Mouse (Mus musculus) forebrain, embryonic 16.5 days (tissue): ENCODE measurements around the gene Trim71. TPM values are rescaled to one million over a fixed set of nuclear protein-coding genes. Genes with fewer than 3 reads are reported as not detected.

ENCODE experiments used
- ATAC-seq: fragments of 200-750 bp; cut with Nextera tagmentation; 2 replicates; pipeline ENCODE4 v1.8.0; 2017; ENCODE audit warnings: mild to moderate bottlenecking, moderate library complexity
- H3K27ac ChIP-seq: fragments of 300-500 bp; sonication (generic); 2 replicates; pipeline ENCODE4 v1.5.1; 2014; ENCODE audit warnings: low read length, control low read depth
- H3K27me3 ChIP-seq: fragments of 300-500 bp; sonication (generic); replicated peaks from 2 replicates; pipeline ENCODE4 v1.6.1; 2014; ENCODE audit warnings: low read length; ENCODE audit not compliant: control insufficient read depth, insufficient read depth
- H3K36me3 ChIP-seq: fragments of 300-500 bp; sonication (generic); 2 replicates; pipeline ENCODE4 v1.6.1; 2014; ENCODE audit not compliant: control insufficient read depth, insufficient read depth
- H3K4me1 ChIP-seq: fragments of 300-500 bp; sonication (generic); replicated peaks from 2 replicates; pipeline ENCODE4 v1.6.1; 2014; ENCODE audit warnings: low read length; ENCODE audit not compliant: control insufficient read depth, insufficient read depth
- H3K4me2 ChIP-seq: fragments of 300-500 bp; sonication (generic); 2 replicates; pipeline ENCODE4 v1.6.1; 2014; ENCODE audit warnings: mild to moderate bottlenecking, low read length, control low read depth
- H3K4me3 ChIP-seq: fragments of 300-500 bp; sonication (generic); replicated peaks from 2 replicates; pipeline ENCODE4 v1.5.1; 2014; ENCODE audit warnings: mild to moderate bottlenecking, low read length, control low read depth
- H3K9ac ChIP-seq: fragments of 300-500 bp; sonication (generic); replicated peaks from 2 replicates; pipeline ENCODE4 v1.6.1; 2014; ENCODE audit warnings: low read depth, low read length, control low read depth
- H3K9me3 ChIP-seq: fragments of 300-500 bp; sonication (generic); 2 replicates; pipeline ENCODE4 v1.6.1; 2016; ENCODE audit warnings: low read length; ENCODE audit not compliant: control insufficient read depth
- WGBS: fragments of 180-500 bp; shearing (Covaris S2); extraction: QIAGEN DNeasy Blood & Tissue Kit; methylation state at CpG from one replicate; pipeline ENCODE4 v1.1.7; 2014; 5-methylcytosine and 5-hydroxymethylcytosine counted together
- polyA plus RNA-seq: library from polyadenylated mRNA; unstranded; fragments of >200 nt; fragmentation: Nextera tagmentation; extraction: Ambion mirVana; gene quantifications from 2 replicates; pipeline ENCODE4 v1.2.1, GENCODE M21; 2015

Gene Trim71
- 0.12 and 0.13 TPM in 2 replicates for polyA plus RNA-seq

DNA sequence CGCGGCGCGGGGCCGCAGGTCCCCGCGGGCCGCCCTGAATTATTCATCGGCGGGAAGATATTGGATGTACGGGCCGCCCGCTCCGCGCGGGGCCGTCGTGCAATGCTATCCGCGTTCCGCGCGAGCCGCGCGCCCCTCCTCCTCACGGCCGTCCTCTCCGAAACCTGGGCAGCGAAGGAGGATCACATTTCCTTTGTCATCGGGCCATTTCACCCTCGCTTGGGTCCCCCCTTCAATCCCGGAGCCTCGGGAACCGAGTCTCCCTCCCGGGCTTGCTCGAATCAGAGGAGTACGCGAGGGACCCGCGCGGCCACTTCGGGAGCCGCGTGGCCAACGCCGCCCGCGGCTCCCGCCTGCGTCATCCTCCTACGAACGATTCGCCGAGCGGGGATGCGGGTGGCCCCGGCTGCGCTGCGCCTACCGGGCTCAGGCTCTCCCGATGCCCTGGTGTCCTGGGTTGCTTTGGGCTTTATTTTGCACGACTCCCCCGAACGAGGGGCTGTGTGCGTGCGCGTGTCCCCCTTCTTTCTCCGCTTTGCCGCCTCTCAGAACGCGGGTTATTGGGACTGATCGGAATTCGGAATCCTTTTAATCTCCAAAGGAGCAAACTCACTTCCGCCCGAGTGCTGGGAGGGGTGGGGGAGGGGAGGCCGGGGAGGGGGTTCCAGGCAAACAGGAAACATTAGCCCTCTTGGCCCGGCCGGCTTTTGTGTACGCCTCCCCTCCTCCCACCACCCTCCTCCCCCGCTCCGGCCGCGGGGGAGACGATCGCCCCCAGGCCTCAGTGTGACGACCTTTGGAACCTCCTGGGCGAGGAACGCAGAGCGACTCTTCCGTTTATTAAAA lies at the start of gene Trim71:
Gene Trim71, minus strand, starts transcription at position 609 of the 846 bp plus-strand sequence.
- Histone ChIP-seq H3K4me1 (peaks cover 28% of the 10 kb centered on the region), H3K27ac (no peak within 1 kb of the TSS), H3K36me3 (no peaks in the 10 kb centered on the region), H3K4me3 (peak within 1 kb of the TSS; percentile 59), H3K9ac (peak within 1 kb of the TSS; percentile 61), H3K27me3 (peaks cover 63% of the 10 kb centered on the region), H3K9me3 (no peaks in the 10 kb centered on the region), H3K4me2 (peak within 1 kb of the TSS; percentile 81)
- ATAC-seq: peak; percentile 69
- WGBS: under 1% methylated on average over 81 of the region's 91 CpGs

DNA sequence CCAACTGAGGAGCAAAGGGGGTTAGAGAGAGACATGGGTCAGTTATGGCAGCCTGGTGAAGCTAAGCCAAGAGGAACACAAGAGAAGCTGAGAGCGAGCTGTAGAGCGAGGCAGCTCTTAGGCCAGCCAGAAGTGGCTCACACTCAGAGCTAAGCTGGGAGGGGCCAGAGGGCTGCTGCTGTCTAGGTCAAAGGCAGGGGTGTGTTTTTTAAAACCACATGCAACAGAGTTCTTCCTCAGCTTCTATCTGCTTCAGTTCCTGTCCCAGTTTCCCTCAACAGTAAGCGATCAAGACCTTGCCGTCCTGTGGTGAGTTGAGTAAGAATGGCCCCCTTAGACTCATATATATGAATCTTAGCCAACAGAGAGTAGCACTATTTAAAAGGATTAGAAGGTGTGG lies 48.9 kb upstream of the Trim71 start:
- 95% methylated on average over 4 of the region's 4 CpGs for WGBS
- no peaks in the 10 kb centered on the region for H3K4me1 ChIP-seq
- no peak overlapping the region for H3K4me2 ChIP-seq
- no peak overlapping the region for H3K9ac ChIP-seq
- peaks cover 45% of the 10 kb centered on the region for H3K36me3 ChIP-seq
- no peak overlapping the region for H3K27ac ChIP-seq
- H3K9me3 ChIP-seq: no peaks in the 10 kb centered on the region
- ATAC-seq: no peak
- H3K4me3 ChIP-seq: no peak overlapping the region
- H3K27me3 ChIP-seq: no peaks in the 10 kb centered on the region

DNA sequence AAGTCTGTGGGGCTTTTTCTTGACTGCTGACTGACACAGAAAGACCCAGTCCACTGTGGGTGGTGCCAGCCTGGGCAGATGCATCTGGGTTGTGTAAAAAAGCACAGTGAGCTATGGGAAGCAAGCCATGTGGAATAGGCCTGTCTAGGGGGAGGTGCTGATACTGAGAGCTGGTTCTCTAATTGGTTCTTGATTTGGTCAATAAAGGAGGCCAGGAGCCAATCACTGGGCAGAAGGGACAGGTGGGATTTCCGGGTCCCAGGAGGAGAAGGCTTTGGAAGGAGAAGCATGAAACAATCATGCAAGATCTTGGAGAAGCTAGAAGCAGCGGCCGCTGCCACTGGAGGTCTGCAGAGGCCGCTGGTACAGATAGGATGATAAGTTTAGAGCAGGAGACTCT lies 48.4 kb upstream of the Trim71 start:
- no peak overlapping the region for H3K9ac ChIP-seq
- H3K4me1 ChIP-seq: no peaks in the 10 kb centered on the region
- peaks cover 40% of the 10 kb centered on the region for H3K36me3 ChIP-seq
- no peak overlapping the region for H3K27ac ChIP-seq
- H3K4me2 ChIP-seq: no peak overlapping the region
- ATAC-seq: no peak
- H3K9me3 ChIP-seq: no peaks in the 10 kb centered on the region
- H3K4me3 ChIP-seq: no peak overlapping the region
- WGBS: 81% methylated on average over 4 of the region's 4 CpGs
- H3K27me3 ChIP-seq: no peaks in the 10 kb centered on the region

DNA sequence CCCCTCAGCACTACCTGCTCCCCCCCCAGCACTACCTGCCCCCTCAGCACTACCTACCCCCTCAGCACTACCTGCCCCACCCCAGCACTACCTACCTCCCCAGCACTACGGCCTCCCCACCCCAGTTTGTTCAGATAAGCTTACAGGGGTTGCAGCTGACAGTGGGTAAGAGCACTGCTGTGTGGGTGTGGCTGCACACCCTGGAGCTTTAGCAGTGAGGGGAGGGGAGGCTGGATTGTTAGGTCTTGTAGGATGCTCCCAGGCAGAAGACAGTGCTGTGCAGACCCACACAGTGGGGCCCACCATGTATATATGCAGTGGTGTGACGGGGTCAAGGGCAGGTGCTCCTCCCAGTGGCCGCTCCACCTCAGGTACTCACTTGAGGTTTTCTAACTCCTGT lies 46.1 kb upstream of the Trim71 start:
- no peak overlapping the region for H3K4me3 ChIP-seq
- H3K27me3 ChIP-seq: no peaks in the 10 kb centered on the region
- H3K36me3 ChIP-seq: peaks cover 42% of the 10 kb centered on the region
- no peaks in the 10 kb centered on the region for H3K9me3 ChIP-seq
- H3K4me1 ChIP-seq: no peaks in the 10 kb centered on the region
- H3K4me2 ChIP-seq: no peak overlapping the region
- no peak overlapping the region for H3K27ac ChIP-seq
- no peak for ATAC-seq
- H3K9ac ChIP-seq: no peak overlapping the region
- 100% methylated on average over 3 of the region's 3 CpGs for WGBS

DNA sequence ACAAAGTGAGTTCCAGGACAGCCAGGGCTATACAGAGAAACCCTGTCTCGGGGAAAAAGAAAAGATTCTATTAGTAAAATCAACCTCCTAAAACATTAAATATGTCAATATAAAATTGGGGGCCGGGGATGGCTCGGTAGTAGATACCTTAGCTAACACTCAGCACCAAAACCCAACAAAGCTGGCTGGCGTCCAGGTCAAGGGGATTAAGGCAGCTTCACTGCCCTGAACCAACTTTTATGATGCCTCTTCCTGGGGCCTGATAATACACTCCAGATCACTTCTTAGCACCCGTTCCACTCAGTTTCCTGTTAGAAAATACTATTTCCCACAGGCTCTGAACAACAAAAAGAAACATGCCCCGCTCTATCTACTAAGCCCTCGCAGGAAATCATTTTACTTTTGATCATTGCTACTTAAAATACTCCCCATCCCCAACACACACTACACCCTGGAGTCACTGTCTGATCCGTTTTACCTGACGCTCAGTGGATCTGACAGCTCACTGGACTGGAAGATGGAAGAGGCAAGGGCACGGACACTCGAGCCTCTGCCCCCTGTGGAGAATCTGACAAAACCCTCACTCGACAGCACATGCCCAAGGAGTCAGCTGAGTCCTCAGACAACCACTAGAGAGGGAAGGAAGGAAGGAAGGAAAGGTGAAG lies 39.8 kb upstream of the Trim71 start:
- Histone ChIP-seq H3K4me2 (no peak overlapping the region), H3K4me1 (no peaks in the 10 kb centered on the region), H3K4me3 (no peak overlapping the region), H3K27me3 (no peaks in the 10 kb centered on the region), H3K27ac (no peak overlapping the region), H3K9me3 (no peaks in the 10 kb centered on the region), H3K36me3 (peaks cover 15% of the 10 kb centered on the region), H3K9ac (no peak overlapping the region)
- no peak for ATAC-seq
- WGBS: 65% methylated on average over 12 of the region's 12 CpGs

DNA sequence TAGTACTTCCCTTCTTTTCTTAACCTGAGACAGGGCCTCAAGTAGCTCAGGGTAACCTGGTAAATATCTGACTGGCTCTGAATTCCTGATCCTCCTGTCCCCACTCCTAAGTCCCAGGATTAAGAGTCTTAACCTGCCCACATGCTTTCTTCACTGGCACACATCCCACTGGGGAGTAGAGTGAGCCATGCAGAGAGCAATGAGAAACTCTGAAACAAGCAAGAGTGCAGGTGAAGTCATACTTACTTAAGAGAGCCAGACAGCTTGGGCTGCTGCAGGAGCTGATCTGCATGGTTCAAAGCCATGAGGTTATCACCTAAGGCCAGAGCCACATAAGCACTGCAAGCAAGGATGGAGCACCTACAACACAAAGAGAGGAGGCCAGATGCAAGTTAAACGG lies 36.9 kb upstream of the Trim71 start:
- Histone ChIP-seq H3K4me1 (no peaks in the 10 kb centered on the region), H3K4me2 (no peak overlapping the region), H3K27ac (no peak overlapping the region), H3K36me3 (peaks cover 18% of the 10 kb centered on the region), H3K9ac (no peak overlapping the region), H3K4me3 (no peak overlapping the region), H3K9me3 (no peaks in the 10 kb centered on the region), H3K27me3 (no peaks in the 10 kb centered on the region)
- ATAC-seq: no peak
- 47% methylated on average over 1 of the region's 1 CpGs for WGBS

DNA sequence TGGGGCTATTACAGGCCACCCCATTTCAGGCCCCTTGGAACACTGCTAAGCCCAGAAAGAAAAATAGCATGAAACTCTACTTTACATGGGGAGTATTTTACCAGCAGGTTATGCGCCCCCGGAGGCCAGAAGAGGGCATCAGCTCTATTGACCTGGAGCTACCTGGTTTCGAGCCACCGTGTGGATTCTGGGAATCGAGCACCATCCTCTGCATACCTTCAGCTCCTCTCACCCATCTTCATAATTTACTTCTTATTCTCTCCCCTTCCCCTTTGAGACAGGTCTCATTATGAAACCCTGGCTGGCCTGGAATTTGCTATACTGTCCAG lies 20.8 kb upstream of the Trim71 start:
- Histone ChIP-seq H3K9me3 (no peaks in the 10 kb centered on the region), H3K4me1 (peaks cover 11% of the 10 kb centered on the region), H3K4me3 (no peak overlapping the region), H3K27ac (no peak overlapping the region), H3K9ac (no peak overlapping the region), H3K4me2 (no peak overlapping the region), H3K27me3 (no peaks in the 10 kb centered on the region), H3K36me3 (peaks cover 8% of the 10 kb centered on the region; the same call in 1 of the 2 replicates)
- no peak for ATAC-seq
- 34% methylated on average over 5 of the region's 5 CpGs for WGBS

DNA sequence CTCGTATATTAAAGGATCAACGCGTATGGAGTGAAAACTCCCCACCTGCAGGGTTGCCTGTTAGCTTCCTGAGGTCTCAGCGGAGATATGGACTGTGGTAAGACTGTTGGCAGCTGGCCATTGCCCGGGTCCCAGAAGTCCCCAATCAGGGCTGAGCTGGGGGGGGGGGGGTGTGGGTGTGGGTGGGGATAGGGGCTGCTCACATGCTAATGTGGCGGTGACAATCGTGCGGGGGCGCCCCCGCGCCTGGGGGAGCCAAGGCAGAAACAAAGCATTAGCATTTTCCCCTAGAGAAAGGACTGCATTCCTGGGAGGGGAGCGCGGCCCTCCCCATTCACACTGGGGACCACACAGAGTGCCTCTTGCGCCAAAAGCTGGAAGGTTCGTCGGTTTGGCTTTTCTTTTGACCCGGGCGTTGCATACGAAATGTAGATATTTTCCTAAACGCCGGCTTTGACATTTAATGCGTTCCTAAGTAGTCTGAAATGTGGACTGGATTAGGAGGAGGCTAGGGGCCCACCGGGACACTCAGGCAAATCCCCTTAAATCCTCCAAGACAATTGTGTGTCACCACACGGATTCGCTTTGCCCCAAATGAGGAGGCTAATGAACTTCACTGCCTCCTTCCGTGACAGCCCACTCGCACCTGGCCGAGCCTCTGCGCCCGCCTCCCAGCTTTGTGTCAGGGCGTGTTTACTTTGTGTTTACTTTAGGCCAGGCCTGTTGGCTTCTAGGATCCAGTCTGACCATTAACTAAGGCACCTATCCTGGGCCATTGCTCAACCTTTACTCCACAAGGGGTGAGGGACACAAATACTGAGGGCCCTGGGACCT lies 20.2 kb upstream of the Trim71 start:
- H3K36me3 ChIP-seq: peaks cover 8% of the 10 kb centered on the region; the same call in 1 of the 2 replicates
- H3K4me1 ChIP-seq: peaks cover 11% of the 10 kb centered on the region
- peak overlapping the region; percentile 55 for H3K4me2 ChIP-seq
- ATAC-seq: peak; percentile 75
- H3K9me3 ChIP-seq: no peaks in the 10 kb centered on the region
- H3K27ac ChIP-seq: no peak overlapping the region
- no peaks in the 10 kb centered on the region for H3K27me3 ChIP-seq
- H3K4me3 ChIP-seq: peak overlapping the region; percentile 33
- 1% methylated on average over 31 of the region's 31 CpGs for WGBS
- H3K9ac ChIP-seq: no peak overlapping the region

DNA sequence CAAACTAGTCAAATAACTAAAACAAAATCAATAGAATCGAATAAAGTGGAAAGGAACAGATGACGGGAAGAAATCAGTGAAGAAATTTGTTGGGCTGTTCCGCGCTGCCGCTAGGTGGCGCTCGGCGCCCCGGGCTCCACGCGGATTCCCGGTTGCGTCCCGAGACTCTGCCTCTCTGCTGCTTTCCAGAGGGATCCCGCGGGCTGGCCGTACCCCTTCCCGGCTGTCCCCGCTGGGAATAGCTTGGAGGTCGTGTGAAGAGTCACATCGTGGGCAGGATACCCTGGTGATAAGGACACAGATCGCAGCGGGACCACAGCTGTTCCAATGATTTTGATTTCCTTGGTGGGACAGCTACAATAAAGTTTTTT lies 19.6 kb upstream of the Trim71 start:
- Histone ChIP-seq H3K27ac (no peak overlapping the region), H3K27me3 (no peaks in the 10 kb centered on the region), H3K4me3 (peak overlapping the region; percentile 33), H3K4me1 (peaks cover 11% of the 10 kb centered on the region), H3K4me2 (peak overlapping the region; percentile 55), H3K9ac (no peak overlapping the region), H3K36me3 (peaks cover 4% of the 10 kb centered on the region; the same call in 1 of the 2 replicates), H3K9me3 (no peaks in the 10 kb centered on the region)
- WGBS: under 1% methylated on average over 23 of the region's 23 CpGs
- peak; percentile 81 for ATAC-seq
